Mouse (Mus musculus) embryonic facial prominence, embryonic 14.5 days (tissue): Measurements from ENCODE around the gene Bri3bp. TPM values are rescaled to one million over a fixed set of nuclear protein-coding genes. Genes with fewer than 3 reads are reported as not detected.
A peak's percentile ranks its signal among the peaks of the same experiment; 100 is the strongest.
"Not testable (repeated sequence)": the region's sequence is repeated elsewhere in the genome, so short reads cannot be mapped to it uniquely, and the experiment has no call there.

ENCODE experiments used
- ATAC-seq: fragments of 200-750 bp; cut with Nextera tagmentation; 2 replicates; pipeline ENCODE4 v1.8.0; 2017; ENCODE audit warnings: low read depth, moderate number of reproducible peaks, moderate TSS enrichment
- DNase-seq: peaks from one replicate; pipeline ENCODE4 v3.0.0-alpha.2; 2015; ENCODE audit warnings: low spot score
- H3K27ac ChIP-seq: fragments of 300-500 bp; sonication (generic); replicated peaks from 2 replicates; pipeline ENCODE4 v1.5.1; 2014; ENCODE audit warnings: low read depth, mild to moderate bottlenecking, low read length, moderate library complexity
- H3K27me3 ChIP-seq: fragments of 300-500 bp; sonication (generic); replicated peaks from 2 replicates; pipeline ENCODE4 v1.6.1; 2014; ENCODE audit warnings: low read length; ENCODE audit not compliant: control insufficient read depth, insufficient read depth
- H3K36me3 ChIP-seq: fragments of 300-500 bp; sonication (generic); 2 replicates; pipeline ENCODE4 v1.6.1; 2014; ENCODE audit warnings: low read length, mixed read lengths; ENCODE audit not compliant: control insufficient read depth, insufficient read depth
- H3K4me1 ChIP-seq: fragments of 300-500 bp; sonication (generic); 2 replicates; pipeline ENCODE4 v1.6.1; 2014; ENCODE audit warnings: antibody characterized with exemption, low read length; ENCODE audit not compliant: control insufficient read depth, insufficient read depth
- H3K4me2 ChIP-seq: fragments of 300-500 bp; sonication (generic); 2 replicates; pipeline ENCODE4 v1.6.1; 2014; ENCODE audit warnings: low read depth, mild to moderate bottlenecking, low read length, moderate library complexity, mixed read lengths
- H3K4me3 ChIP-seq: fragments of 300-500 bp; sonication (generic); 2 replicates; pipeline ENCODE4 v1.5.1; 2014; ENCODE audit warnings: low read depth, mild to moderate bottlenecking, low read length
- H3K9ac ChIP-seq: fragments of 300-500 bp; sonication (generic); 2 replicates; pipeline ENCODE4 v1.6.1; 2014; ENCODE audit warnings: low read depth, mild to moderate bottlenecking, low read length, moderate library complexity, mixed read lengths
- H3K9me3 ChIP-seq: fragments of 300-500 bp; sonication (generic); 2 replicates; pipeline ENCODE4 v1.6.1; 2016; ENCODE audit warnings: low read length; ENCODE audit not compliant: control insufficient read depth
- WGBS: fragments of 180-500 bp; shearing (Covaris S2); extraction: QIAGEN DNeasy Blood & Tissue Kit; methylation state at CpG from one replicate; pipeline ENCODE4 v1.1.7; 2014; 5-methylcytosine and 5-hydroxymethylcytosine counted together
- polyA plus RNA-seq: library from polyadenylated mRNA; unstranded; fragments of >200 nt; fragmentation: Nextera tagmentation; extraction: Ambion mirVana; gene quantifications from 2 replicates; pipeline ENCODE4 v1.2.1, GENCODE M21; 2014

The Bri3bp gene
- polyA plus RNA-seq, 1 experiment from 2014 or later: 28.8 TPM

DNA sequence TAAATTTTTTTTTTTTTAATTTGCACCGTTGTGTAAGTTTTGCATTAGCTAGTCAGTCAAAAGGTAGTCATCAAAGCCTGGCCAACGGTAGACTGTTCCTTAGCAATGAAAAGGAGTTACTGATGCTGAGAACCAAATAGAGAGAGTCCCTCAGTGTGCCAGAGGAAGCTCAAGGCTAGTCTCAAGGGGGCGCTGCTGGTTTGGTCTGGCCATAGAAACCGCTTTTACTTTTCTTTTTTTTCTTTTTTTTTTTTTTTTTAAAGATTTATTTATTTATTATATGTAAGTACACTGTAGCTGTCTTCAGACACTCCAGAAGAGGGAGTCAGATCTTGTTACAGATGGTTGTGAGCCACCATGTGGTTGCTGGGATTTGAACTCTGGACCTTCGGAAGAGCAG is 47.6 kb downstream of the Bri3bp start:
- peaks cover 48% of the 10 kb centered on the region for H3K36me3 ChIP-seq

DNA sequence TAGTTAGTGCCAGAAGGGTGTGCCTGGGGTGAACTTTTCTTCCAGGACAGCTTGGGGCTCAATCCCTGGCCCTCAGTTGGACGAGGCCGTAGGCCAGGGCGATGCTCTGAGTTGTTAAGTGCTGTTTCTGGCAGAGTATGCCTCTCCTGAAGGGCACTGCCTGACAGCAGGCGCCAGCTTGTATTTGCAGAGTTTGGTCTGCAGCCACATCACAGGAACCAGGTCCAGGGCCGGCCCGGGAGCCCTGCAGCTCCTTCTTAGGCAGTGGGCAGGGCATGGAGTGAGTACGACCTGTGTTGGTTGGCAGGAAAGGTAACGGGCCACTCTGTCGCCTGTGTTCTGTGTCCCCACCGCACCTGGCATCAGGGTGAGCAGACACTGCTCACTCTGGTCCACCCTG is 49.7 kb downstream of the Bri3bp start:
- Histone ChIP-seq H3K9ac (no peak overlapping the region), H3K4me2 (no peak overlapping the region), H3K27me3 (no peaks in the 10 kb centered on the region), H3K27ac (no peak overlapping the region), H3K4me1 (no peaks in the 10 kb centered on the region), H3K4me3 (no peak overlapping the region), H3K36me3 (peaks cover 46% of the 10 kb centered on the region), H3K9me3 (no peaks in the 10 kb centered on the region)
- ATAC-seq (no peak), DNase-seq (no peak)
- WGBS: 86% methylated on average over 9 of the region's 10 CpGs

More for the DNA sequence above, 47.6 kb downstream of the Bri3bp start:
- not testable (repeated sequence) for H3K27ac ChIP-seq, H3K27me3 ChIP-seq, H3K9ac ChIP-seq, DNase-seq, H3K9me3 ChIP-seq, H3K4me2 ChIP-seq, H3K4me1 ChIP-seq, H3K4me3 ChIP-seq, ATAC-seq
- WGBS: 86% methylated on average over 5 of the region's 5 CpGs

DNA sequence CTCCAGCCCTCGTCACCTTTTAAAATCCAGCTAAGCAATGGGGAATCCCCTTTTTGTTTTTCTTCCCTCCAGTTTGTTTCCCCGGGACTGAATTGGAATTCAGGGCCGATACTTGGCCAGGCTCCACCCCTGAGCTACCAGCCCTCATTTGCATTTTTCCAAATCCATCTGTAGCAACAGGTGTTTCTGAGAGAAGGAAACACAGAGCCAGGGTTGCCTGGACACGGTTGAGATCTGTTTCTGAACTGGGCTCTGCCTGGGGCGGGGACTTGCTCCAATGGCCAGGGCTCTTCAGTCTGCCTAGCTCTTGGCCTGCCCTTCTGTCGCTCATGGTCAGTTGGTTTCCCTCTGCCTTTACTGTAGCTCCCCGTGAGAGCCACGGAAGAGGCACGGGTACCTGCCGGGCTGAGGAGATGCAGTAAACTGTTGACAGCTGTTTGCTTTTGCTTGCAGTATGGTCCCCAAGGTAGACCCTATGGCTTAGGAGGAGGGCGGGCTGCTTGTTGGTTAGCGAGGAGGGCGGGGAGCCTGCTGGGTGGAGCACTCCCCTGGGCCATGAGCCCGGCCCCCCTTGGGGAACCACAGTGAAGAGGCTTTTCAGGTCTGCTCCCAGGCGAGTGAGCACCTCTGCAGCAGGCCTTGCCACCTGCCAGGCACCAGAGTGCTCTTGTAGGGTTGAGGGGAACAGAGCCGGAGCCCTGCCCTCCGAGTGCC is 51.2 kb downstream of the Bri3bp start:
- no peaks in the 10 kb centered on the region for H3K27me3 ChIP-seq
- H3K36me3 ChIP-seq: peaks cover 46% of the 10 kb centered on the region
- no peak overlapping the region for H3K27ac ChIP-seq
- no peaks in the 10 kb centered on the region for H3K4me1 ChIP-seq
- ATAC-seq: peak; percentile 56; the same call in 1 of the 2 replicates
- DNase-seq: no peak
- no peak overlapping the region for H3K4me3 ChIP-seq
- no peaks in the 10 kb centered on the region for H3K9me3 ChIP-seq
- H3K4me2 ChIP-seq: no peak overlapping the region
- no peak overlapping the region for H3K9ac ChIP-seq
- WGBS: 59% methylated on average over 17 of the region's 17 CpGs

- Histone ChIP-seq H3K9ac (no peak overlapping the region), H3K9me3 (no peaks in the 10 kb centered on the region), H3K27ac (no peak overlapping the region), H3K4me3 (no peak overlapping the region), H3K4me1 (no peaks in the 10 kb centered on the region), H3K27me3 (no peaks in the 10 kb centered on the region), H3K36me3 (peaks cover 40% of the 10 kb centered on the region), H3K4me2 (no peak overlapping the region)
- WGBS: 64% methylated on average over 5 of the region's 5 CpGs
- ATAC-seq: peak; percentile 3; the same call in 1 of the 2 replicates
- DNase-seq: no peak
Observed at GRCm38 (mm10) chr5:125493093-125493423, 51.7 kb downstream of the Bri3bp start.

GRCm38 (mm10) chr5:125495655-125496054 is 54.3 kb downstream of the Bri3bp start:
- Histone ChIP-seq H3K27me3 (no peaks in the 10 kb centered on the region), H3K9ac (no peak overlapping the region), H3K4me3 (no peak overlapping the region), H3K4me2 (no peak overlapping the region), H3K4me1 (no peaks in the 10 kb centered on the region), H3K36me3 (peaks cover 26% of the 10 kb centered on the region; the same call in 1 of the 2 replicates), H3K27ac (no peak overlapping the region), H3K9me3 (no peaks in the 10 kb centered on the region)
- no peak for ATAC-seq
- no peak for DNase-seq
- WGBS: 88% methylated on average over 10 of the region's 10 CpGs

GRCm38 (mm10) chr5:125497821-125498600 is 56.6 kb downstream of the Bri3bp start:
- peak; percentile 59 for DNase-seq
- no peaks in the 10 kb centered on the region for H3K4me1 ChIP-seq
- H3K36me3 ChIP-seq: peaks cover 9% of the 10 kb centered on the region; the same call in 1 of the 2 replicates
- H3K9me3 ChIP-seq: no peaks in the 10 kb centered on the region
- ATAC-seq: no peak
- no peaks in the 10 kb centered on the region for H3K27me3 ChIP-seq
- WGBS: 66% methylated on average over 12 of the region's 12 CpGs
- no peak overlapping the region for H3K9ac ChIP-seq
- no peak overlapping the region for H3K27ac ChIP-seq
- no peak overlapping the region for H3K4me2 ChIP-seq
- H3K4me3 ChIP-seq: no peak overlapping the region

GRCm38 (mm10) chr5:125501505-125501904 is 60.1 kb downstream of the Bri3bp start:
- no peak overlapping the region for H3K27ac ChIP-seq
- WGBS: 86% methylated on average over 6 of the region's 6 CpGs
- no peak overlapping the region for H3K4me2 ChIP-seq
- H3K4me1 ChIP-seq: no peaks in the 10 kb centered on the region
- peaks cover 25% of the 10 kb centered on the region for H3K36me3 ChIP-seq
- H3K4me3 ChIP-seq: no peak overlapping the region
- ATAC-seq: no peak
- DNase-seq: no peak
- H3K27me3 ChIP-seq: no peaks in the 10 kb centered on the region
- H3K9me3 ChIP-seq: no peaks in the 10 kb centered on the region
- no peak overlapping the region for H3K9ac ChIP-seq

- Histone ChIP-seq H3K27ac (no peak overlapping the region), H3K4me1 (no peaks in the 10 kb centered on the region)
- ATAC-seq: no peak
Observed at GRCm38 (mm10) chr5:125502186-125502585, 60.8 kb downstream of the Bri3bp start.

More at GRCm38 (mm10) chr5:125502186-125502585, 60.8 kb downstream of the Bri3bp start:
- DNase-seq: no peak
- Histone ChIP-seq H3K9ac (no peak overlapping the region), H3K4me2 (no peak overlapping the region), H3K27me3 (no peaks in the 10 kb centered on the region), H3K36me3 (peaks cover 28% of the 10 kb centered on the region), H3K9me3 (no peaks in the 10 kb centered on the region), H3K4me3 (no peak overlapping the region)
- WGBS: 39% methylated on average over 3 of the region's 3 CpGs
